Mouse (Mus musculus) kidney, embryonic 15.5 days (tissue): ENCODE measurements around the gene Ucp2. TPM values are rescaled to one million over a fixed set of nuclear protein-coding genes. Genes with fewer than 3 reads are reported as not detected.
A peak's percentile ranks its signal among the peaks of the same experiment; 100 is the strongest.

Experiments used
- ATAC-seq: fragments of 200-750 bp; cut with Nextera tagmentation; replicated peaks from 2 replicates; pipeline ENCODE4 v1.8.0; 2017; ENCODE audit warnings: moderate TSS enrichment; ENCODE audit not compliant: low FRiP score
- H3K27ac ChIP-seq: fragments of 300-500 bp; sonication (generic); 2 replicates; pipeline ENCODE4 v1.5.1; 2015; ENCODE audit warnings: mild to moderate bottlenecking, inconsistent platforms
- H3K27me3 ChIP-seq: fragments of 300-500 bp; sonication (generic); 2 replicates; pipeline ENCODE4 v1.6.1; 2015; ENCODE audit warnings: inconsistent platforms
- H3K36me3 ChIP-seq: fragments of 300-500 bp; sonication (generic); 2 replicates; pipeline ENCODE4 v1.6.1; 2015; ENCODE audit warnings: inconsistent platforms
- H3K4me1 ChIP-seq: fragments of 300-500 bp; sonication (generic); 2 replicates; pipeline ENCODE4 v1.6.1; 2015; ENCODE audit warnings: inconsistent platforms
- H3K4me2 ChIP-seq: fragments of 300-500 bp; sonication (generic); 2 replicates; pipeline ENCODE4 v1.6.1; 2015; ENCODE audit warnings: moderate library complexity, mild to moderate bottlenecking, inconsistent platforms
- H3K4me3 ChIP-seq: fragments of 300-500 bp; sonication (generic); replicated peaks from 2 replicates; pipeline ENCODE4 v1.5.1; 2015; ENCODE audit warnings: mild to moderate bottlenecking, inconsistent platforms
- H3K9ac ChIP-seq: fragments of 300-500 bp; sonication (generic); 2 replicates; pipeline ENCODE4 v1.6.1; 2015; ENCODE audit warnings: mild to moderate bottlenecking, inconsistent platforms
- H3K9me3 ChIP-seq: fragments of 300-500 bp; sonication (generic); replicated peaks from 2 replicates; pipeline ENCODE4 v1.6.1; 2016; ENCODE audit warnings: inconsistent platforms
- WGBS: fragments of 180-500 bp; shearing (Covaris S2); methylation state at CpG from one replicate; pipeline ENCODE4 v1.1.7; 2015; ENCODE audit warnings: mixed read lengths; 5-methylcytosine and 5-hydroxymethylcytosine counted together
- polyA plus RNA-seq: library from polyadenylated mRNA; unstranded; fragments of >200 nt; fragmentation: Nextera tagmentation; extraction: Ambion mirVana; gene quantifications from 2 replicates; pipeline ENCODE4 v1.2.1, GENCODE M21; 2015

Ucp2 gene
- polyA plus RNA-seq, 1 experiment from 2014 or later, result 221 TPM

GRCm38 (mm10) chr7:100508670-100509069 is 15.5 kb downstream of the Ucp2 start:
- Histone ChIP-seq H3K36me3 (no peaks in the 10 kb centered on the region), H3K27ac (no peak overlapping the region), H3K27me3 (no peaks in the 10 kb centered on the region), H3K9me3 (no peaks in the 10 kb centered on the region), H3K4me1 (peaks cover 12% of the 10 kb centered on the region; the same call in 1 of the 2 replicates), H3K4me3 (no peak overlapping the region), H3K9ac (no peak overlapping the region), H3K4me2 (no peak overlapping the region)
- no peak for ATAC-seq
- 34% methylated on average over 3 of the region's 3 CpGs for WGBS

- no peak overlapping the region for H3K27ac ChIP-seq
- no peaks in the 10 kb centered on the region for H3K27me3 ChIP-seq
- ATAC-seq, result no peak
- 0 out of 2 replicates have a peak, but pooled peaks cover 4% of the 10 kb centered on the region for H3K4me1 ChIP-seq
- H3K9ac ChIP-seq, result no peak overlapping the region
- H3K4me3 ChIP-seq, result no peak overlapping the region
- H3K4me2 ChIP-seq, result no peak overlapping the region
- H3K9me3 ChIP-seq, result no peaks in the 10 kb centered on the region
- WGBS, result 70% methylated on average over 8 of the region's 8 CpGs
- H3K36me3 ChIP-seq, result no peaks in the 10 kb centered on the region
Measured at GRCm38 (mm10) chr7:100511602-100512001, 18.5 kb downstream of the Ucp2 start.

- H3K9ac ChIP-seq, result no peak within 1 kb of the TSS
- no peaks in the 10 kb centered on the region for H3K9me3 ChIP-seq
- ATAC-seq, result no peak
- H3K4me2 ChIP-seq, result peak within 1 kb of the TSS; percentile 12; the same call in 1 of the 2 replicates
- WGBS, result 50% methylated on average over 11 of the region's 11 CpGs
- no peaks in the 10 kb centered on the region for H3K4me1 ChIP-seq
- H3K4me3 ChIP-seq, result no peak within 1 kb of the TSS
- H3K27ac ChIP-seq, result no peak within 1 kb of the TSS
- H3K36me3 ChIP-seq, result no peaks in the 10 kb centered on the region
- H3K27me3 ChIP-seq, result no peaks in the 10 kb centered on the region
Measured at GRCm38 (mm10) chr7:100514573-100514972, 21.4 kb downstream of the Ucp2 start, which contains the start of gene Dnajb13. TSS of gene Dnajb13 (minus strand) at chr7:100514960.

- Histone ChIP-seq H3K4me2 (no peak overlapping the region), H3K36me3 (no peaks in the 10 kb centered on the region), H3K4me1 (no peaks in the 10 kb centered on the region), H3K9me3 (no peaks in the 10 kb centered on the region), H3K4me3 (no peak overlapping the region), H3K9ac (no peak overlapping the region), H3K27me3 (no peaks in the 10 kb centered on the region), H3K27ac (no peak overlapping the region)
- no peak for ATAC-seq
- 61% methylated on average over 7 of the region's 7 CpGs for whole genome bisulfite sequencing
Measured at GRCm38 (mm10) chr7:100520204-100520603, 27.1 kb downstream of the Ucp2 start.

- Histone ChIP-seq H3K36me3 (no peaks in the 10 kb centered on the region), H3K27ac (no peak overlapping the region), H3K9ac (no peak overlapping the region), H3K4me1 (no peaks in the 10 kb centered on the region), H3K9me3 (no peaks in the 10 kb centered on the region), H3K27me3 (no peaks in the 10 kb centered on the region), H3K4me2 (peak overlapping the region; percentile 41; the same call in 1 of the 2 replicates), H3K4me3 (no peak overlapping the region)
- 0 out of 2 replicates have a peak, but pooled peaks have one; percentile 49 for ATAC-seq
- 19% methylated on average over 10 of the region's 10 CpGs for WGBS
Measured at GRCm38 (mm10) chr7:100520663-100521285, 27.6 kb downstream of the Ucp2 start.

GRCm38 (mm10) chr7:100522222-100522621 is 29.1 kb downstream of the Ucp2 start:
- H3K27me3 ChIP-seq, result no peaks in the 10 kb centered on the region
- no peak overlapping the region for H3K9ac ChIP-seq
- H3K27ac ChIP-seq, result no peak overlapping the region
- no peak overlapping the region for H3K4me2 ChIP-seq
- H3K36me3 ChIP-seq, result no peaks in the 10 kb centered on the region
- no peak for ATAC-seq
- no peaks in the 10 kb centered on the region for H3K4me1 ChIP-seq
- H3K4me3 ChIP-seq, result no peak overlapping the region
- no peaks in the 10 kb centered on the region for H3K9me3 ChIP-seq
- WGBS, result 72% methylated on average over 3 of the region's 3 CpGs

GRCm38 (mm10) chr7:100524669-100525068 is 31.5 kb downstream of the Ucp2 start:
- ATAC-seq, result no peak
- H3K4me1 ChIP-seq, result no peaks in the 10 kb centered on the region
- H3K36me3 ChIP-seq, result no peaks in the 10 kb centered on the region
- no peak overlapping the region for H3K4me2 ChIP-seq
- H3K4me3 ChIP-seq, result no peak overlapping the region
- H3K27ac ChIP-seq, result no peak overlapping the region
- no peaks in the 10 kb centered on the region for H3K27me3 ChIP-seq
- WGBS, result 65% methylated on average over 8 of the region's 8 CpGs
- no peak overlapping the region for H3K9ac ChIP-seq
- no peaks in the 10 kb centered on the region for H3K9me3 ChIP-seq

GRCm38 (mm10) chr7:100530766-100531165 is 37.6 kb downstream of the Ucp2 start:
- H3K36me3 ChIP-seq, result no peaks in the 10 kb centered on the region
- H3K27ac ChIP-seq, result no peak overlapping the region
- no peak for ATAC-seq
- no peak overlapping the region for H3K9ac ChIP-seq
- no peak overlapping the region for H3K4me3 ChIP-seq
- H3K4me2 ChIP-seq, result no peak overlapping the region
- 90% methylated on average over 5 of the region's 5 CpGs for WGBS
- H3K4me1 ChIP-seq, result no peaks in the 10 kb centered on the region
- H3K27me3 ChIP-seq, result no peaks in the 10 kb centered on the region
- H3K9me3 ChIP-seq, result no peaks in the 10 kb centered on the region

GRCm38 (mm10) chr7:100533503-100533902 is 40.4 kb downstream of the Ucp2 start:
- H3K36me3 ChIP-seq, result no peaks in the 10 kb centered on the region
- no peak overlapping the region for H3K9ac ChIP-seq
- WGBS, result 75% methylated on average over 2 of the region's 2 CpGs
- no peaks in the 10 kb centered on the region for H3K9me3 ChIP-seq
- H3K4me1 ChIP-seq, result peaks cover 9% of the 10 kb centered on the region
- ATAC-seq, result no peak
- H3K4me3 ChIP-seq, result no peak overlapping the region
- H3K4me2 ChIP-seq, result no peak overlapping the region
- no peak overlapping the region for H3K27ac ChIP-seq
- no peaks in the 10 kb centered on the region for H3K27me3 ChIP-seq

- 90% methylated on average over 3 of the region's 3 CpGs for WGBS
- no peak overlapping the region for H3K27ac ChIP-seq
- no peak overlapping the region for H3K9ac ChIP-seq
- H3K4me1 ChIP-seq, result peaks cover 9% of the 10 kb centered on the region
- no peak for ATAC-seq
- H3K9me3 ChIP-seq, result no peaks in the 10 kb centered on the region
- peaks cover 6% of the 10 kb centered on the region for H3K36me3 ChIP-seq
- no peaks in the 10 kb centered on the region for H3K27me3 ChIP-seq
- H3K4me3 ChIP-seq, result no peak overlapping the region
- no peak overlapping the region for H3K4me2 ChIP-seq
Measured at GRCm38 (mm10) chr7:100534216-100534615, 41.1 kb downstream of the Ucp2 start.

GRCm38 (mm10) chr7:100535831-100536230 is 42.7 kb downstream of the Ucp2 start:
- Histone ChIP-seq H3K4me1 (peaks cover 9% of the 10 kb centered on the region), H3K27me3 (no peaks in the 10 kb centered on the region), H3K4me3 (peak overlapping the region; percentile 79; the same call in 1 of the 2 replicates), H3K4me2 (peak overlapping the region; percentile 72), H3K9ac (no peak overlapping the region), H3K9me3 (no peaks in the 10 kb centered on the region), H3K36me3 (peaks cover 21% of the 10 kb centered on the region), H3K27ac (no peak overlapping the region)
- WGBS, result 85% methylated on average over 2 of the region's 2 CpGs
- no peak for ATAC-seq

- under 1% methylated on average over 33 of the region's 33 CpGs for WGBS
- peak within 1 kb of the TSS; percentile 79 for H3K4me3 ChIP-seq
- H3K4me2 ChIP-seq, result peak within 1 kb of the TSS; percentile 72
- no peaks in the 10 kb centered on the region for H3K27me3 ChIP-seq
- H3K36me3 ChIP-seq, result peaks cover 21% of the 10 kb centered on the region
- H3K27ac ChIP-seq, result peak within 1 kb of the TSS; percentile 95
- H3K9ac ChIP-seq, result peak within 1 kb of the TSS; percentile 79
- H3K9me3 ChIP-seq, result no peaks in the 10 kb centered on the region
- peaks cover 9% of the 10 kb centered on the region for H3K4me1 ChIP-seq
- ATAC-seq, result peak; percentile 99
Measured at GRCm38 (mm10) chr7:100536804-100537518, 43.8 kb downstream of the Ucp2 start, which contains the start of gene Coa4. TSS of gene Coa4 (plus strand) at chr7:100537071.
